Mouse (Mus musculus): Measurements from ENCODE around the gene Gm8082. TPM values are rescaled to one million over a fixed set of nuclear protein-coding genes. Genes with fewer than 3 reads are reported as not detected.
"Not testable (repeated sequence)": the region's sequence is repeated elsewhere in the genome, so short reads cannot be mapped to it uniquely, and the experiment has no call there.

Gene Gm8082
- total RNA-seq (2014; rRNA removed) (not detected in 2 replicates), polyA plus RNA-seq (2015; fragmentation: Nextera tagmentation; extraction: Ambion mirVana) (not detected in 2 replicates)

GRCm38 (mm10) chr14:42993524-42993923 is at the start of gene Gm8082:
TSS of gene Gm8082 (minus strand) at chr14:42993624.
- not testable (repeated sequence) for H3K36me3 ChIP-seq (ENCODE audit: insufficient read depth, low read length); H3K27ac ChIP-seq (ENCODE audit: low read depth, low read length); H3K9ac ChIP-seq (replicated peaks; ENCODE audit: low read length, poor library complexity, severe bottlenecking); H3K27me3 ChIP-seq (ENCODE audit: insufficient read depth, low read length); H3K9me3 ChIP-seq (ENCODE audit: low read length); H3K4me3 ChIP-seq (ENCODE audit: low read depth, low read length); H3K4me2 ChIP-seq (ENCODE audit: low read depth, low read length, poor library complexity, severe bottlenecking); H3K4me1 ChIP-seq (ENCODE audit: insufficient read depth, low read length); DNase-seq (ENCODE audit: low spot score); ATAC-seq (ENCODE audit: low FRiP score)
- no CpG with 5 or more reads among the region's 1 CpGs for WGBS

DNA sequence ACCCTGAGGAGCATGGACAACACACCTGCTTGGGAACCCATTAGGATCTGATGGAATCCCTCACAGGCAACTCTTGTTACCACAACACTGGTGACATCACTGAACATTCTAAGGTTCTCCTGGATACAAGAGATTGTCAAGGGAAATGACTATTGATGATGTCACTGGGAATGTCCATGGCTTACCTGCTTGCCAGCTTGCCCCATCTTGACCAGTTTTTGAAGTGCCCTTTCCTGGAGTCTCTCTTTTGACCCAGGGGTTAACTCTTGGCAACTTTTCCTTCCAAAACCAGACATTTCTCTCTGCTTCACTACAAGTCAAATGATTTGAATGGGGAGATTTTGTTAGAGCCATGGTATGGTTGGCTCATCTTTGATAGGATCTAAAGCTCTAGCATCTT is 22.1 kb upstream of the Gm8082 start, which contains the start of gene Gm10376:
Gene Gm10376, minus strand, starts transcription at position 101 of the 400 bp plus-strand sequence.
- not testable (repeated sequence) for H3K27ac ChIP-seq (ENCODE audit: low read depth, low read length); H3K27me3 ChIP-seq (ENCODE audit: insufficient read depth, low read length); DNase-seq (ENCODE audit: low spot score); H3K9me3 ChIP-seq (ENCODE audit: low read length); H3K4me1 ChIP-seq (ENCODE audit: insufficient read depth, low read length); H3K9ac ChIP-seq (replicated peaks; ENCODE audit: low read length, poor library complexity, severe bottlenecking); H3K4me3 ChIP-seq (ENCODE audit: low read depth, low read length); H3K36me3 ChIP-seq (ENCODE audit: insufficient read depth, low read length); H3K4me2 ChIP-seq (ENCODE audit: low read depth, low read length, poor library complexity, severe bottlenecking); ATAC-seq (ENCODE audit: low FRiP score)

Other genes starting within 250 kb of the Gm8082 start
- not detected in 2 replicates for gene Gm3015, start 224.8 kb downstream of the Gm8082 start, total RNA-seq (2014; rRNA removed)
- not detected in 2 replicates for gene Gm3015, start 224.8 kb downstream of the Gm8082 start, polyA plus RNA-seq (2015; fragmentation: Nextera tagmentation; extraction: Ambion mirVana)
- gene Gm10377, start 195.6 kb downstream of the Gm8082 start, total RNA-seq (2014; rRNA removed): not detected in 2 replicates
- gene Gm10377, start 195.6 kb downstream of the Gm8082 start, polyA plus RNA-seq (2015; fragmentation: Nextera tagmentation; extraction: Ambion mirVana): not detected in 2 replicates
- not detected in 2 replicates for gene Gm21977, start 140.1 kb downstream of the Gm8082 start, total RNA-seq (2014; rRNA removed)
- gene Gm21977, start 140.1 kb downstream of the Gm8082 start, polyA plus RNA-seq (2015; fragmentation: Nextera tagmentation; extraction: Ambion mirVana): not detected in 2 replicates
- not detected in 2 replicates for gene Gm10376, start 22.0 kb upstream of the Gm8082 start, total RNA-seq (2014; rRNA removed)
- not detected in 2 replicates for gene Gm10376, start 22.0 kb upstream of the Gm8082 start, polyA plus RNA-seq (2015; fragmentation: Nextera tagmentation; extraction: Ambion mirVana)
- not detected in 2 replicates for gene Gm8094, start 83.0 kb upstream of the Gm8082 start, total RNA-seq (2014; rRNA removed)
- not detected in 2 replicates for gene Gm8094, start 83.0 kb upstream of the Gm8082 start, polyA plus RNA-seq (2015; fragmentation: Nextera tagmentation; extraction: Ambion mirVana)
- gene Gm8104, start 107.0 kb upstream of the Gm8082 start, total RNA-seq (2014; rRNA removed): 0.24 TPM in 1 of 2 replicates, not detected in the other
- 0.26 and 0.27 TPM in 2 replicates for gene Gm8104, start 107.0 kb upstream of the Gm8082 start, polyA plus RNA-seq (2015; fragmentation: Nextera tagmentation; extraction: Ambion mirVana)
- gene Gm7233, start 186.2 kb upstream of the Gm8082 start, total RNA-seq (2014; rRNA removed): not detected in 2 replicates
- not detected in 2 replicates for gene Gm7233, start 186.2 kb upstream of the Gm8082 start, polyA plus RNA-seq (2015; fragmentation: Nextera tagmentation; extraction: Ambion mirVana)
- gene Gm8122, start 241.7 kb upstream of the Gm8082 start, total RNA-seq (2014; rRNA removed): not detected in 2 replicates
- not detected in 2 replicates for gene Gm8122, start 241.7 kb upstream of the Gm8082 start, polyA plus RNA-seq (2015; fragmentation: Nextera tagmentation; extraction: Ambion mirVana)